Mouse (Mus musculus): ENCODE measurements at regions not wholly inside any gene's neighbourhood (a gene's known extent, or its start where the extent isn't known, plus 50 kb on each side); places are given as distances from the start of the nearest gene placed in this dataset.
A peak's percentile ranks its signal among the peaks of the same experiment; 100 is the strongest.
"Not testable (repeated sequence)": the region's sequence is repeated elsewhere in the genome, so short reads cannot be mapped to it uniquely, and the experiment has no call there.

DNA sequence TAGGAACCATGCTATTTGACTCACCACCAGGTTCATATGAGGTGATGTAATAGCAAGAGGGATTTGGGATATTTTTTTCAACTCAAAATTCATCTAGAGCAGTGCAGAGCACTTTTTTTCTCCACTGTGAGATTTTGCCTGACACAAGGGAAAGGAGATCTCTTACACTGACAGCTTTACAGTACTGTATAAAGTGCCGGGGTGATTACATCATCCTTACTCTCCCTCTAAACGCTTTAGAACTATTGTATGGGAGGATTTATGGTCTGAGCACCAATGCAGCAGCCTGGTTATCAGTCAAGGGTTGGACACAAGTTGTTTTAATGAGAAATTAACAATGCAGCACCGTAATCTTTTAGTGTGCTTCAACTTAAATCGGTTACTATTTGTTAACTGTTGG lies 196.5 kb downstream of the Bmp2 start:
- DNase-seq: no peak

DNA sequence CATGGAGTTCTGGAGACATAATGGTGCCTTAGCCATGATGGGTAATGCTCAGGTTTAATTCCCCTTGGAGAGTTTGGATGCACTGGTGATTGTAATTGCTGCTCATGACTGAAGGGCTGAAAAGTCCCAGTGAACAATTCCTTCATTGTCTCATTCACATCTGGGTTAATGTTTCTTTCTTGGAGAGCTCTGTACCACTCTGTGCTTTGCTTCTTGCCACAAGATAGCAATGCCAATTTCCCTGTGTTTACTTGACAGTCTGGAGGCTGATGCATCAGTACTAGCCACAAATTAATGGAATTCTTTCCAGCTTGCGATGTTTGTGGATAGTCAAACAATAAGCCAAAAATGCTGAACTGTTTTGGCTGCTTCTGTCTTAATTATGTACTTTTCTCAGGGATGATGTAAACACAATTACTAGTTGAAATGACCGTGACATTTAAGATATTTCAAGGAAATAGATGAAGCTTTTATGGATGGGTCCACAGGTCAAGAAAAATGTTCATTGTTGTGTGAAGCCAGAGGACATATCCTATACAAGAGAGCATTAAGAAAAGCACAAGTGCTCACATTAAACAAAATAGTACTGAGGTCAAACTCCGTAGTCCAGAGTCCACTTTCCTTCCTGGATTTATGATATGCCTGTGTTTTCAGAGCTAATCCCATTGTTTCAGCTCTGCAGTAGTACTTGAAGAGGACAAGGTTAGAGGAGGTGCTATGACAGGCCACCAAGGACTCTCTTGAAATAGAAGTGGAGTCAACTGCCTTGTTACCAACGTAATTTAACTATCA lies 198.1 kb downstream of the Bmp2 start:
- DNase-seq: no peak

DNA sequence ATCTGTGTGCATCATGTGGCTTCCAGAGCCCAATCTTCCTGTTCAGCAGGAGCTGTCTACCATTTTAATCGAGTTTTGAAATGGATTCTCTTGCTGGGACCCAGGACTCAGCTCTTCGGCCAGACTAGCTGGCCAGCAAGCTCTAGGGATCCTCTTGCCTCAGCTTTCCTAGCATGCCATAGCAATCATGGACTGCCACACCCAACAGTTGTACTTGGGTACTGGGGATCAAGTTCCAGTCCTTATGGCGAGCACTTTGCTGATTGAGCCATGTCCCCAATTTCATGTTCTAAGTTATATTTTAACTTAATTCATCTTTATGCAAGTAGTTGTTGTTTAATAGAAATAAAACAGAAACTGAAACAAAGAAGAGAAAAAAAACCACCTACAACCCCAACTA lies 202.1 kb downstream of the Bmp2 start:
- DNase-seq: no peak

GRCm38 (mm10) chr2:133761496-133761895 lies 209.5 kb downstream of the Bmp2 start:
- no peak for DNase-seq

DNA sequence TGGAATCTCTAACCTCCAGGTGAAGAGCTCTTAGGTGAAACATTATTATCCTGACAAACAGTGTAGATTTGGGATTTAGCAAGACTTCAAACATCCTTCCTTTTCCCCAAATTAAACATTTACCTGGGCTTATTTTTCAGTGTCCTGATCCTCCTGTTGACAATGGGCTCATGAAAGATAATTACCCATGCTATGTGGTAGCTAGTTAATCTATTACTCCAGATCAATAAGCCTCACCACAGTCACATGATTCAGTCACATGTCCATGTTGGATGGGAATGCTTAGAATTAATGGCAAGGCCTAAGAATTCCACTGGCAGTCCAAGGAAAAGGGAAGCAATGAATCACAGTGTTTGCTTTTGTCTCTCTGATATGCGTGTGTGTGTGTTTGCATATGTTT lies 216.6 kb downstream of the Bmp2 start:
- no peak for DNase-seq

- no peak for DNase-seq
These were observed 231.8 kb downstream of the Bmp2 start for GRCm38 (mm10) chr2:133783588-133784342.

- no peak for DNase-seq
These were observed 239.1 kb downstream of the Bmp2 start for GRCm38 (mm10) chr2:133791031-133791430.

DNA sequence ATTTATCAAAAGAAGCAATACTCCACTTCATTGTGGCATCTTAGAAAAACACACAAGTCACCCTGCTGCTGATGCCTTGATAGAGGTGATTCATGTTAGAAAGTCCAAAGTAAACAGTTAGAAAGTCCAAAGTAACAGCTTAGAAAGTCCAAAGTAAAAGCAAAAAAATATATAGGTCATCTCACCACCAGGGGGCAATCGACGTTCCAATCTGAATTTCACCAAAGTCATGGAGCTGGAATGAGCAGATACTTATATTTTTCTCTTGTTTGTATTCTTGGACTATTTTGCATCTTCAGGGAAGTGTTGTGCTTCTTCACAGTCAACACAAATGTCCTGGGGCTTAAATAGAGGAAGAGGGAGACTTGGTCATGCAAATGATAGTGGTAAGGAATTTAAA lies 241.3 kb downstream of the Bmp2 start:
- DNase-seq: peak in 1 of 2 experiments; percentile 5

GRCm38 (mm10) chr2:133802666-133803065 lies 250.7 kb downstream of the Bmp2 start:
- DNase-seq: peak in 1 of 2 experiments; percentile 2

GRCm38 (mm10) chr2:133821418-133821817 lies 269.5 kb downstream of the Bmp2 start:
- DNase-seq: no peak

DNA sequence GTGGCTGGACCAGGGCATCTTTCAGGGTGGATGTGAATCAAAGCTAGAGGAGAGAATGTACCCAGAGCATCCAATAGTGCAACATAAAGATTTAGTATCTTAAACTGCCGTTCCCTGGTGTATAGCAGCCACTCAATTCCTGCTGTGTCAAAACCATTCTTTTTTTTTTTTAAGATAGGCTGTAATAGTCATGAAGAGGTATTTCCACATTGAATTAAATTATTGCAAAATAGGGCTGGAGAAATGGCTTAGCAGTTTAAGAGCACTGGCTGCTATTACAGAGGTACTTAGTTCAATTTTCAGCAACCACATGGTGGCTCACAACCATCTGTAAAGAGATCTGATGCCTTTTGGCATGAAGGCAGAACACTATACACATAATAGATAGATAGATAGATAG lies 277.4 kb downstream of the Bmp2 start:
- DNase-seq: no peak

- DNase-seq: no peak
These were observed 298.5 kb downstream of the Bmp2 start for GRCm38 (mm10) chr2:133850485-133850884.

GRCm38 (mm10) chr2:133874982-133875381 lies 323.0 kb downstream of the Bmp2 start:
- DNase-seq: not testable (repeated sequence)

DNA sequence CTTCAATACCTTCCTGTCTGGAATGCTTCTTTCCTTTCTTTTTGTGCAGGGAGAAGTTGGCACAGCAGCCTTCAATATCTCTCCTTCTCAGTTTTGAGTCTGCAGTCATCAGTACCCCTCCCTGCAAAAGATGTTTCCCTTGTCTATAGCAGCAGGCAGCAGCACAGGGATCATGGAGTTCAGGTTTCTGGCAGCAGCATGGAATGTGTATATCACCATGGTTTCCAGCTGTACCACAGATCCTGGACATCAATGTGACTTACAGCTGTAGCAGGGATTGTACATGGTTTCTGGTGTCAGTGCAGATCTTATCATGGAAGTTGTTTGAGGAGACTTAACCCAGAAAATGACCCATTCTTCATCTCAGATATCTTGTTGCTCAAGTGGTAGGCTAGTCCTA lies 331.7 kb downstream of the Bmp2 start:
- no peak for DNase-seq

DNA sequence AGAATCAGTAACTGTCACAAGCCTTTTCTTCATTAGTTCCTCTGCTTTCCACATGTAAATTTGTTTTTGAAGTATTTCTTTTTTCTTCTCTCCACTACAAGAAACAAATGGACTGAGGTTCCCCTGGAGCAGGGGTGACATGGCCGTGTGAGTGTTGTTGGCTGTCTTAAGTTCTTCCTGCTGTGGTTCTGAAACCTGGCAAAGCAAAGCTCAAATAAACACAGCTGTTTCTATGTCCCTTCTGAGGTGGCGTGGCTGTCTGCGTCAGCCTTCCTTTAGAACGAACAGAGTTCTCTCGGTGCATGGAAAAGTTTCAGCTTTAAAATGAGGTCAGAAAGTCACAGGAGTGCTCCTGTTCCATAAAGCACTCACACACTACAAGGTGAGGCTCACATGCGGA lies 354.3 kb downstream of the Bmp2 start:
- DNase-seq: no peak

Data from cerebellum, postnatal 25 days (tissue).